ENCODE assay signal across 14 mouse cellular contexts in genomic region chr2:80026053-80026452, GRCm38 (mm10).
"Had no signal": no experiment of that assay in that cellular context is flagged by ENCODE, and none has a peak within 500 bp of the region (broad histone marks: within the 10 kb centered on the region; RNA-seq: fewer than 3 reads in every experiment).

No protein-coding gene starts in this region.

- H3K4me1 ChIP-seq: limb, embryonic 10.5 days; lung, embryonic 15.5 days; midbrain, embryonic 10.5 days; stomach, embryonic 15.5 days had no signal

- DNase-seq: kidney, adult 9 months; kidney, postnatal 10 days; kidney, postnatal 4 days; right cerebral cortex, adult 18-20 months; spleen, adult 18-20 months; thymus, adult 2 months; thymus, postnatal 25 days had no signal

- H3K27ac ChIP-seq: layer of hippocampus, adult 2 months; limb, embryonic 10.5 days; lung, embryonic 15.5 days; midbrain, embryonic 10.5 days; stomach, embryonic 15.5 days had no signal

- ATAC-seq: intestine, postnatal 0 days; midbrain, embryonic 16.5 days had no signal

- H3K4me3 ChIP-seq: layer of hippocampus, adult 2 months; limb, embryonic 10.5 days; lung, embryonic 15.5 days; midbrain, embryonic 10.5 days; stomach, embryonic 15.5 days had no signal
